Mouse (Mus musculus) C2C12 (cell line): ENCODE results near the gene Jade1.

Experiments
- CEBPB ChIP-seq: IDR thresholded peaks from one replicate; pipeline ENCODE4 v1.6.1; 2011; ENCODE audit warnings: low read depth, mild to moderate bottlenecking, control low read depth, moderate library complexity
- CTCF ChIP-seq: IDR thresholded peaks from one replicate; pipeline ENCODE4 v1.5.1; 2011; ENCODE audit not compliant: control insufficient read depth, insufficient read depth, insufficient read length
- FOSL1 ChIP-seq: IDR thresholded peaks from one replicate; pipeline ENCODE4 v1.8.0; 2011; ENCODE audit warnings: mild to moderate bottlenecking, low read length; ENCODE audit not compliant: poor library complexity, insufficient read depth, severe bottlenecking
- MAX ChIP-seq: IDR thresholded peaks from one replicate; pipeline ENCODE4 v1.6.1; 2011; ENCODE audit warnings: mild to moderate bottlenecking, control low read depth
- MYOD1 ChIP-seq: IDR thresholded peaks from one replicate; pipeline ENCODE4 v1.6.1; 2011; ENCODE audit warnings: low read depth; ENCODE audit not compliant: control insufficient read depth, insufficient read length
- MYOG ChIP-seq: IDR thresholded peaks from one replicate; pipeline ENCODE4 v1.6.1; 2011; ENCODE audit not compliant: control insufficient read depth, insufficient read length; ENCODE audit errors: extremely low read depth
- USF1 ChIP-seq: IDR thresholded peaks from one replicate; pipeline ENCODE4 v1.6.1; 2011; ENCODE audit warnings: low read depth, mild to moderate bottlenecking, control low read depth, moderate library complexity

DNA sequence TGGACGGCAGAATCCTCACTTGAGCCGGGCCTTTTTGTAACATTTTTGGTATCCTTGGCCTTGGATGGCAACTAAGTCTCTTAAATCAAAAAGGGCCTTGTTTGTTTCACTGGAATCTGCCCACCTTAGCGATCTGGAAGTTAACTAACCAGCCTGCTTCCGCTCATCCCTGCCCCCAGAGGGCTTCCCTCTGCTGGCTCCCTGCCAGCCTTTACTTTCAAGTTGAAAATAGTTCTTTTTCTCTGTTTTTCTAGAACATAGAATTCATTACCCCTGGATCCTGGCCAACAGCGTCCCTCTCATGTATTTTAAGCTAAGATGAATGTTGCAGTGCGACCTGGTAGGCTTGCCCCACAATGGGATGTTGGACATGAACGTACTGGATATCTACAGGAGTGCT is 11.1 kb upstream of the Jade1 start:
- TF ChIP-seq MYOD1 (no peak), CTCF (no peak), CEBPB (no peak), FOSL1 (no peak), MAX (no peak), USF1 (no peak), MYOG (no peak)
